Mouse (Mus musculus) R1 (cell line): ENCODE measurements around the gene Jade3.
A peak's percentile ranks its signal among the peaks of the same experiment; 100 is the strongest.
"Not testable (repeated sequence)": the region's sequence is repeated elsewhere in the genome, so short reads cannot be mapped to it uniquely, and the experiment has no call there.

ENCODE experiments used
- DNase-seq: peaks from one replicate; pipeline ENCODE4 v3.0.0-alpha.2; 2018; ENCODE audit warnings: low read depth, low spot score

Gene Jade3

GRCm38 (mm10) chrX:20425140-20425838 lies at the start of gene Jade3:
Gene Jade3, plus strand, starts transcription at chrX:20425688.
- peak; percentile 91 for DNase-seq

- no peak for DNase-seq
Measured at GRCm38 (mm10) chrX:20379347-20380014, 46.0 kb upstream of the Jade3 start.

GRCm38 (mm10) chrX:20382260-20382659 lies 43.2 kb upstream of the Jade3 start:
- no peak for DNase-seq

GRCm38 (mm10) chrX:20387006-20387405 lies 38.5 kb upstream of the Jade3 start:
- no peak for DNase-seq

- not testable (repeated sequence) for DNase-seq
Measured at GRCm38 (mm10) chrX:20391964-20392363, 33.5 kb upstream of the Jade3 start.

- no peak for DNase-seq
Measured at GRCm38 (mm10) chrX:20392942-20393341, 32.5 kb upstream of the Jade3 start.

GRCm38 (mm10) chrX:20404068-20404467 lies 21.4 kb upstream of the Jade3 start:
- peak; percentile 61 for DNase-seq

GRCm38 (mm10) chrX:20406909-20407308 lies 18.6 kb upstream of the Jade3 start:
- DNase-seq: no peak

- DNase-seq: no peak
Measured at GRCm38 (mm10) chrX:20407676-20408075, 17.8 kb upstream of the Jade3 start.

GRCm38 (mm10) chrX:20411382-20411781 lies 14.1 kb upstream of the Jade3 start:
- DNase-seq: no peak

GRCm38 (mm10) chrX:20412221-20412620 lies 13.3 kb upstream of the Jade3 start:
- DNase-seq: peak; percentile 74

- peak; percentile 18 for DNase-seq
Measured at GRCm38 (mm10) chrX:20414885-20415622, 10.4 kb upstream of the Jade3 start.

GRCm38 (mm10) chrX:20418461-20418860 lies 7.0 kb upstream of the Jade3 start:
- DNase-seq: no peak

GRCm38 (mm10) chrX:20419536-20419935 lies 6.0 kb upstream of the Jade3 start:
- DNase-seq: peak; percentile 62

GRCm38 (mm10) chrX:20425839-20426449 lies 456 bp downstream of the Jade3 start:
- peak; percentile 31 for DNase-seq

GRCm38 (mm10) chrX:20483213-20483612 lies 57.7 kb downstream of the Jade3 start:
- no peak for DNase-seq

- no peak for DNase-seq
Measured at GRCm38 (mm10) chrX:20497682-20498081, 72.2 kb downstream of the Jade3 start.

- no peak for DNase-seq
Measured at GRCm38 (mm10) chrX:20520290-20520939, 94.9 kb downstream of the Jade3 start.

- no peak for DNase-seq
Measured at GRCm38 (mm10) chrX:20521578-20521977, 96.1 kb downstream of the Jade3 start.

GRCm38 (mm10) chrX:20532621-20533020 lies 107.1 kb downstream of the Jade3 start:
- no peak for DNase-seq

- DNase-seq: no peak
Measured at GRCm38 (mm10) chrX:20543867-20544266, 118.4 kb downstream of the Jade3 start.

GRCm38 (mm10) chrX:20547609-20548008 lies 122.1 kb downstream of the Jade3 start:
- no peak for DNase-seq
